Mouse (Mus musculus): ENCODE measurements around the gene Rundc3b. TPM values are rescaled to one million over a fixed set of nuclear protein-coding genes. Genes with fewer than 3 reads are reported as not detected.

Gene Rundc3b
- 1 to 10 TPM in 17 of 26 experiments, under 1 TPM in 8, not detected in 1; 0.30 to 3.2 (median 1.2) TPM for total RNA-seq (2018; cell fraction: chromatin; rRNA removed)
- total RNA-seq (2018; cell fraction: cytosol; rRNA removed), result 1 to 10 TPM in 14 of 26 experiments, under 1 TPM in 12; 0.46 to 1.8 (median 1.1) TPM
- 1 to 10 TPM in 19 of 26 experiments, under 1 TPM in 7; 0.36 to 3.2 (median 1.4) TPM for total RNA-seq (2018; cell fraction: nucleus; rRNA removed)
- 0.89 to 1.5 TPM (median 1.2 TPM) in 3 replicates for polyA plus RNA-seq (2018)

GRCm38 (mm10) chr5:8622596-8623231 lies at the start of gene Rundc3b:
Gene Rundc3b (minus strand): TSS chr5:8622952.
- Histone ChIP-seq H3K4me3 (ENCODE audit: inconsistent target) (peak within 1 kb of the TSS; percentile 28), H3K27ac (no peak within 1 kb of the TSS), H3K36me3 (ENCODE audit: inconsistent target) (no peaks in the 10 kb centered on the region), H3K79me2 (ENCODE audit: inconsistent target) (no peaks in the 10 kb centered on the region)
- WGBS (ENCODE audit: missing documents), result under 1% methylated on average over 54 of the region's 74 CpGs

- Histone ChIP-seq H3K79me2 (ENCODE audit: inconsistent target) (no peaks in the 10 kb centered on the region), H3K4me3 (ENCODE audit: inconsistent target) (no peak overlapping the region), H3K36me3 (ENCODE audit: inconsistent target) (no peaks in the 10 kb centered on the region), H3K27ac (no peak overlapping the region)
- WGBS (ENCODE audit: missing documents), result 93% methylated on average over 1 of the region's 1 CpGs
Measured at GRCm38 (mm10) chr5:8669606-8670005, 46.9 kb upstream of the Rundc3b start.

- Histone ChIP-seq H3K27ac (no peak overlapping the region), H3K79me2 (ENCODE audit: inconsistent target) (no peaks in the 10 kb centered on the region), H3K36me3 (ENCODE audit: inconsistent target) (no peaks in the 10 kb centered on the region), H3K4me3 (ENCODE audit: inconsistent target) (no peak overlapping the region)
- WGBS (ENCODE audit: missing documents), result 91% methylated on average over 9 of the region's 9 CpGs
Measured at GRCm38 (mm10) chr5:8667758-8668474, 45.2 kb upstream of the Rundc3b start.

- Histone ChIP-seq H3K36me3 (ENCODE audit: inconsistent target) (no peaks in the 10 kb centered on the region), H3K79me2 (ENCODE audit: inconsistent target) (no peaks in the 10 kb centered on the region), H3K27ac (no peak overlapping the region), H3K4me3 (ENCODE audit: inconsistent target) (no peak overlapping the region)
- WGBS (ENCODE audit: missing documents), result 61% methylated on average over 3 of the region's 3 CpGs
Measured at GRCm38 (mm10) chr5:8664678-8665077, 41.9 kb upstream of the Rundc3b start.

GRCm38 (mm10) chr5:8660738-8661151 lies 38.0 kb upstream of the Rundc3b start:
- Histone ChIP-seq H3K79me2 (ENCODE audit: inconsistent target) (no peaks in the 10 kb centered on the region), H3K27ac (no peak overlapping the region), H3K4me3 (ENCODE audit: inconsistent target) (peak overlapping the region; percentile 43), H3K36me3 (ENCODE audit: inconsistent target) (no peaks in the 10 kb centered on the region)
- WGBS (ENCODE audit: missing documents), result 67% methylated on average over 10 of the region's 10 CpGs

GRCm38 (mm10) chr5:8659911-8660737 lies 37.4 kb upstream of the Rundc3b start, which contains the start of gene Abcb1a:
Gene Abcb1a (plus strand): TSS chr5:8660077.
- peak within 1 kb of the TSS; percentile 43 for H3K4me3 ChIP-seq (ENCODE audit: inconsistent target)
- no peaks in the 10 kb centered on the region for H3K36me3 ChIP-seq (ENCODE audit: inconsistent target)
- no peak within 1 kb of the TSS for H3K27ac ChIP-seq
- no peaks in the 10 kb centered on the region for H3K79me2 ChIP-seq (ENCODE audit: inconsistent target)
- 5% methylated on average over 37 of the region's 37 CpGs for WGBS (ENCODE audit: missing documents)

GRCm38 (mm10) chr5:8652085-8652484 lies 29.3 kb upstream of the Rundc3b start:
- 90% methylated on average over 2 of the region's 2 CpGs for WGBS (ENCODE audit: missing documents)
- Histone ChIP-seq H3K4me3 (ENCODE audit: inconsistent target) (no peak overlapping the region), H3K79me2 (ENCODE audit: inconsistent target) (no peaks in the 10 kb centered on the region), H3K36me3 (ENCODE audit: inconsistent target) (no peaks in the 10 kb centered on the region), H3K27ac (no peak overlapping the region)

GRCm38 (mm10) chr5:8648774-8649173 lies 26.0 kb upstream of the Rundc3b start:
- no peak overlapping the region for H3K27ac ChIP-seq
- H3K36me3 ChIP-seq (ENCODE audit: inconsistent target), result no peaks in the 10 kb centered on the region
- no peak overlapping the region for H3K4me3 ChIP-seq (ENCODE audit: inconsistent target)
- H3K79me2 ChIP-seq (ENCODE audit: inconsistent target), result no peaks in the 10 kb centered on the region

GRCm38 (mm10) chr5:8648300-8648699 lies 25.5 kb upstream of the Rundc3b start:
- no peak overlapping the region for H3K4me3 ChIP-seq (ENCODE audit: inconsistent target)
- H3K27ac ChIP-seq, result no peak overlapping the region
- no peaks in the 10 kb centered on the region for H3K36me3 ChIP-seq (ENCODE audit: inconsistent target)
- no peaks in the 10 kb centered on the region for H3K79me2 ChIP-seq (ENCODE audit: inconsistent target)
- WGBS (ENCODE audit: missing documents), result 66% methylated on average over 4 of the region's 4 CpGs

- Histone ChIP-seq H3K79me2 (ENCODE audit: inconsistent target) (no peaks in the 10 kb centered on the region), H3K27ac (no peak overlapping the region), H3K36me3 (ENCODE audit: inconsistent target) (no peaks in the 10 kb centered on the region), H3K4me3 (ENCODE audit: inconsistent target) (no peak overlapping the region)
Measured at GRCm38 (mm10) chr5:8634489-8634975, 11.8 kb upstream of the Rundc3b start.

GRCm38 (mm10) chr5:8632901-8633300 lies 10.1 kb upstream of the Rundc3b start:
- Histone ChIP-seq H3K27ac (no peak overlapping the region), H3K79me2 (ENCODE audit: inconsistent target) (no peaks in the 10 kb centered on the region), H3K36me3 (ENCODE audit: inconsistent target) (no peaks in the 10 kb centered on the region), H3K4me3 (ENCODE audit: inconsistent target) (no peak overlapping the region)
- 100% methylated on average over 3 of the region's 3 CpGs for WGBS (ENCODE audit: missing documents)

GRCm38 (mm10) chr5:8622071-8622595 lies 619 bp downstream of the Rundc3b start:
- WGBS (ENCODE audit: missing documents), result 2% methylated on average over 38 of the region's 49 CpGs
- H3K27ac ChIP-seq, result no peak overlapping the region
- no peaks in the 10 kb centered on the region for H3K36me3 ChIP-seq (ENCODE audit: inconsistent target)
- H3K79me2 ChIP-seq (ENCODE audit: inconsistent target), result no peaks in the 10 kb centered on the region
- peak overlapping the region; percentile 28 for H3K4me3 ChIP-seq (ENCODE audit: inconsistent target)

GRCm38 (mm10) chr5:8571118-8571517 lies 51.6 kb downstream of the Rundc3b start:
- Histone ChIP-seq H3K27ac (no peak overlapping the region), H3K36me3 (ENCODE audit: inconsistent target) (no peaks in the 10 kb centered on the region), H3K4me3 (ENCODE audit: inconsistent target) (no peak overlapping the region), H3K79me2 (ENCODE audit: inconsistent target) (no peaks in the 10 kb centered on the region)
- 87% methylated on average over 3 of the region's 3 CpGs for WGBS (ENCODE audit: missing documents)

GRCm38 (mm10) chr5:8566867-8567266 lies 55.9 kb downstream of the Rundc3b start:
- H3K79me2 ChIP-seq (ENCODE audit: inconsistent target), result no peaks in the 10 kb centered on the region
- WGBS (ENCODE audit: missing documents), result 94% methylated on average over 3 of the region's 3 CpGs
- H3K4me3 ChIP-seq (ENCODE audit: inconsistent target), result no peak overlapping the region
- no peaks in the 10 kb centered on the region for H3K36me3 ChIP-seq (ENCODE audit: inconsistent target)
- H3K27ac ChIP-seq, result no peak overlapping the region

Data from macrophage (primary cell).